Mouse (Mus musculus): ENCODE results near the gene Acan.

Gene Acan

DNA sequence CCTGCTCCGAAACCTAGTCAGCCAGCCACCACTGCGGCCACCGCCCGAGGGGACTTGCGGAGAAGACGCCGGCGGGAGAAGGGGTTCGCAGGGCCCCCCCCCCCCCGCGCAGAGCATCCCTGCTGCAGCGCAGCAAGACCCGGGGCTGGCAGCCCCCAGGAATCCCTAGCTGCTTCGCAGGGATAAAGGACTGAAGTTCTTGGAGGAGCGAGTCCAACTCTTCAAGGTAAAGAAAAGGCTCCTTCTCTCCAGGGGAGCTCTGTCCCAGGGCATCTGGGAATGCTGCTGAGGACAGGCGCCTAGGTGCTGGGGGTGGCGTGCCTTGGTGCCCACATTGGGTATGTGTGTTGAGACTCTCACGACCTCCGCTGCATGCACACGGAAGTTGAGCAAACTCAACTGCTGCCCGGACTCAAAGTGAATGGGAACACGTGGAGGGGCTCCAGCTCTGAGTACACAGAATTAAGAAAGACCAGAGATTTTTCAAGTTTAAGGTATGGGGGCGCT, at the start of gene Acan:
Gene Acan (plus strand): TSS at position 101 of the 507 bp plus-strand sequence.
- DNase-seq (ENCODE audit: low spot score in 2 of 2): no peak

DNA sequence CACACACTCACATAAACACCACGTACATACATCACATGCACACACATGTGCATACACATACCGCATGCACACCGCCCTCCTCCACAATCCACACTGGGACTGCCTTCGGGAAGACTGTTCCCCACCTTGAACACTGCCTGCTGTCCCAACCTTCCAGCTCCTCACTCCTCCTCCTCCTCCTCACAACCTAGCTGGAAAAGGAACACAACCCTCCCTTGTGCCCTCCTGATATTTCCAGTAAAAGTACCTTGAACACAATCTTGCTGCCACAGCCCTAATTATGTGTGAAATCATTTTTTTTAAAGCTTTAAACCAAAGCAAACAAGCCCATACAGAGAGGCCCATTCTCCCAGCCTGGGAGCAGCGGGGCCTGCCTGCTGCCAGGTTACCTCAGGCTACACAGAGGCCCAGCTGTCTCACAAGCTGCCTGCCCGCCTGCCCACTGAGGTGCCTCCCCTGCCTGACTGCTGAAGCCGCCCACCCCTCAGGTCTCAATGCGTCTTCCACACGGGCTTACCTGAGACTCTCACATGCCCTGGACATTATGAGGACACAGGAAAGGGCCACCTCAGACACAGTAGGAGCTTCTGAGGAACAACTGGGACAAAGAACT, 31.9 kb upstream of the Acan start:
- no peak for DNase-seq (ENCODE audit: low spot score in 2 of 2)

DNA sequence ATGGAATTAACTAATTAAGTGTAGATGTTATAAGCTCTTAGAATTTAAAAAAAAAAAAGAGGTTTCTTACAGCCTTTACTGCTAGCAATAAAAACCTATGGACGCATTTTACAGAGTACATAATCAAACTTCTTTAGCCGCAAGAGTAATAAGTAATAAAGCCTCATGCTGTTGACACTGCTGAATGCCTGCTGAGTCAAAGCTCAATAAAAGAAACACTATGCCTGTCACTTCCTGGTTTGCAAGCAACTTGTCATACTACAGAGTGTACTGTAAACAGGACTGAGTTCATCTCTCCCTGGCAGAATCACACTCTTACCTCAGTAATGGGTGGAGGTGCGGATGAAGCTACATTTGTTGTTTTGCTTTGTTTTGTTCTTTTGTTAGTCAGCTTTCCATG, 24.1 kb upstream of the Acan start:
- no peak for DNase-seq (ENCODE audit: low spot score in 2 of 2)

DNA sequence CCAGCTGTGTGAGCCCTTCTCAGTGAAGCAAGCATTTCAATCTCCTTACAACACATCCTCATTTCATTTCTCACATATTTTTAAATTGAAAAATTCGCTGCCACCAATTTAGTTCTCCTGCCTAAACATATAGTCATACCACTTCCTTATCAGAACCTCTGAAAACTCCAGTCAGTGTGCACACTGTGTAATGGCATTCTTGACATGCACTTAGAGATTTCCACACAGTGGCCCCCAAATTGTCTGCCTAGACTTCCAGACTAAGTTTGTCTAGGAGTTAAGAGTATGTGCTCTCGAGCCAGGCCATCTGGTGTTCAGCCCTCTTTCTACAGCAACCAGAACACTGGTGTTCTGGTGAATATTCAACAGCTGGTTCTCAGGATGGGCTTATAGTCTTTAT, 19.5 kb upstream of the Acan start:
- no peak for DNase-seq (ENCODE audit: low spot score in 2 of 2)

DNA sequence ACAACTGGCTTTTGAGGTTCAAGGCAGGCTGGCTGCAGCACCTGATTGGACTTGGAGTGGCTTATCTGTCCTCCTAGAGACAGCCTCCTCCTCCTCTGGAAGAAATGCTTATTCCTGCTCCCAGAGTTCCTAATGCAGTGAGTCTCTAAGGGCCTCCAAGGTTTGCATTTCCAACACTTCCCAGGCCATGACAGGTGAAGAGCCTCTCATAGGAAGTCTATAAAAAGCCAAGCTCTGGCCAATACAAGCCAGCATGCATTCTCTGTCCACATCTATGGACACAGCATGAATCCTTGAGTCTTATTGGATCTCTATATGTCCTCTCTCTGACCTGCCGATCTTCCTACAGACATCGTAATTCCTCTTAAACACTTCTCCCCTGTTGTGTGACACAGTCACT, 18.8 kb upstream of the Acan start:
- DNase-seq (ENCODE audit: low spot score in 2 of 2): no peak

DNA sequence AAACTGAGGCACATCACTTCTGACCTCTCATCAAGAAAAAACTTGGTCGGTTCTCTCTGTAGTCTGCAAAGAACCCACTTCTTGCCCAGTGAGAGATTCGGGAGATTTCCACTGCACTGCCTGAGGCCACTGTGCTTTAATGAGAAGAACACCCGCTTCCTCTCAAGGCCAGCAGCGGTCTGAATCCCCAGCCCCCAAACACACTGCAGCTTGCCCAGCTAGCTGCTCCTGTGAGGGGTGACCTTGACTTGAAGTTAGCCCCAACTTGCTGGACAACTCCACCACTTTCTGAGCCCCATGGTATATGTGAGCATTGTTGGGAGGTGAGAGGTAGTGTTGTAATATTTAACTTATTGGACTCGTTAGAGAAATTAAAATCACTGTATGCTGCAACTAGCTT, 1.2 kb upstream of the Acan start:
- DNase-seq (ENCODE audit: low spot score in 2 of 2): no peak

DNA sequence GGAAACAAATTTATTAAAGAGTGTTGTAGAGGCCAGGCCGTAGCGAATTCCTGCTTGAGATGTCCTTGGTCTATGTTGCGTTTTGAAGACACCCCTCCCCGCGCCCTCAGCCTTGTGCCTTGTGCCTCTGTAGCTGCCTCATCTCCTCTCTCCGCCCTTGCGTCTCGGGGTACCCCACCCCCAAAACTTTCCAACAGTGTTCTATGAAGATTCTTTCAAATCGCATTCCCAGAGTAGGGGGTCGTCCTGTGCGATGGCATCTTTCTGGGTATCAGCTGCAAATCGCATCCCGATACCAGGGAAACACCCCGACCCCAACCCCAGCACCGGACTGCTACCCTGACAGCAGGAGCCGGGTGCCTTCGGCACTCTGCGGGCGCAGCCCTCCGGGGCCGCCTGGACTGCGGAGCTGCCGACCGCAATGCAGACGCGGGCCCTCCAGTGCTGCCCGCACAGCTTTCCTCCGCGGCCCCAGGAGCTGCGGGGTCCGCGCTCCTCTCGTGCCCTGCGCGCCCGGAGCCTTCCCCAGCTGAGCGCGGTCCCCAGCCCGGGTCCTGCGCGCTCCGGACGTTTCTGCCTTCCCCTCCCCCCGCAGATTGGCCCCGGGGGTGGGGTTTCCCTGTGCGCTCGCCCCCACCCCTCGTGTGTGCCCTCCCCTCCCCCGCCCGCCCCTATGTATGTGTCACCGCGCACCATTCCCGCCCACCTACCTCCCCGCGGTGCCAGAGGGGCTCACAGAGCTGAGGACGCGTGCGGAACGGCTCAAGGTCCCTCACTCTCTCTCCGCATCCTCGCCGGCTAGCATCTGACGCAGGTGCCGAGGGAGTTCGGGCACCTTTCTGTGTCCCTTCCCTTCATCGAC, 531 bp upstream of the Acan start:
- DNase-seq (ENCODE audit: low spot score in 2 of 2): no peak

DNA sequence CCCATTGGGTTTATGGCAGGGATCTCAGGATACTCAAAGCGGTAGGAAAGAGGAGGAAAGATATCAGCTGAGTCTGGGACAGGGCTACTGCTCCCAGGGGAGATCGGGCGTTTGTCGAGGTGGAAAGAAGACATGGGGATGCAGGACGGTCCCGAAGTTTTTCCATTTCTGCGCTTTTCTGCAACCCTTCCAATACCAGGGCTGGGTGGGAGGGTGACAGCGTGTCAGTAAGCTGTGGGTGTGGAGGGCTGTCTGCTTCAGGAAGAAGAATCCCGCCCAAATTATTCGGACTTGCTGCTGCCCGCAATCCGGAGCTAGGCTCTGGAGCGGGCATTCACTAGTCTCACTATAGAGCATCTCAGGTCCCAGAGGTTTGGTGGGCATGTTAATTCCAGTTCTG, 828 bp downstream of the Acan start:
- no peak for DNase-seq (ENCODE audit: low spot score in 2 of 2)

DNA sequence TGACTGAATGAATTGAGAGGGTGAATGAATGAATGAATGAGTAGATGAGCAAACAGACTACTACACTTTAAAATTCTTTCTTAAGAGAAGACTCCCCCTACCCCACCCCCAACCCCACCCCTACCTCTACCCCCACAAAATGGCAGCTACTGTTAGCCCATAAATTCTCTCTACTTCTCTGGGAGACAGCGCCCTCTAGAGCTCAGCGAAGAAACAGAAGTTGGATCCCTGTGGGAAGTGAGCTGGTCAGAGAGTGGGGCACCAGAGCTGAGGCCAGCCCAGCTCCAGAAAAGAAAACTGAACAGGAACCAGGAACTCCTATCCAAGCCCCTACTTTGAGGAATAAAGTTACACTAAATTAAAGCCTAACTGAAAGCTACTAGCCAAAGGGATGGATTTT, 5.3 kb downstream of the Acan start:
- no peak for DNase-seq (ENCODE audit: low spot score in 2 of 2)

DNA sequence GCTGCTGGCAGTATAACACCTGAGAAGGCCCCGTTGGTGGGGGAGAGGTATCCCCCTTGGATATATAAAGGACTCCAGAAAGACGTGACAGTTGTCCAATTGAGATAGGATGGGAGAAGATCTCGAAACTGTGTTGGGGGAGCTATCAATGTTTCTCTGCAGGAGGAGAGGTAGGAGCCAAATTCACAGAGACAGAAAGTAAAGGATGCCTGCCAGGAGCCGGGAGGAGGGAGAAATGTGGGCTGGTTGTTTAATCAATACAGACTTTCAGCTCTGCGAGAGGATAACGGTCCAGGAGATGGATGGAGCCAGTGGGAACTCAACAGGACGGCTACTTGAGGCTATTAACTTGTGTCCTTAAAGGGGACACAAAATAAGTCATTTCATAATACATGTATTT, 14.2 kb downstream of the Acan start:
- no peak for DNase-seq (ENCODE audit: low spot score in 2 of 2)

DNA sequence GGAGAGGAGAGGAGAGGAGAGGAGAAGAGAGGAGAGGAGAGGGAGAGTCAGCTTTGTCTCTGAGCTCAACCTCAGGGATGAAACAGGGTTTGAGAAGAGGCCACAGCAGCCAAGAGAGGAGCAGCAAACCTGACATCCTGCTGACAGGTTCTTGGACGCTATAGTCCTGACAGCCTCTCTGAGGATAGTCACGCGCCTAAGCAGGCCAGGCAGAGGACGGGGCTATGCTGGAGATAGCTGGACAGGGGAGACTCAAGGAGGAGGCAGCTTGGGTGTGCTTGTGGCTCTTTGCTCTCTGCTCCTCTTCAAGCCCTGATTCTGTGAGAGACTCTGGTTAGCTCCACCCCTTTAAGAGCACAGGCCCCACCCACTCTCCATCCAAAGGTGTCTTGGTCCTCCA, 14.9 kb downstream of the Acan start:
- no peak for DNase-seq (ENCODE audit: low spot score in 2 of 2)

DNA sequence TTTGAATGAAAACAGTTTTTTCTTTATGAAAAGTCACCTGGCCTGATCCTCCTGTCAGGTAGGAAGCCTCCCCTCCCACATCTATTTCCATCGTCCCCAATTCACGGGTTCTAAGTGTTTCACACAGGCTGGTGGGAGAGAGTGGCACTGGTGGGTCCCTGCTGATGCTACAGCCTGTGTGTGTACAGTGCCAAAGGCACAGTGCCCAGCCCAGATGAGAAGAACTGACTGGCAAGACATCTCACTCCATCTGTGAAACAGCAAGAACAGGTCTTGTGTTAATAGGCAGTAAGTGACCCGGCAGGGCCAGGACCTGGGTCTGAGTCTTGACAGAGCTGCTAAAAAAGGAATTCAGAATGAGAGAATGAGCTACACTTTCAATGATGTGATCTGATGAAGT, 25.9 kb downstream of the Acan start:
- DNase-seq (ENCODE audit: low spot score in 2 of 2): no peak

DNA sequence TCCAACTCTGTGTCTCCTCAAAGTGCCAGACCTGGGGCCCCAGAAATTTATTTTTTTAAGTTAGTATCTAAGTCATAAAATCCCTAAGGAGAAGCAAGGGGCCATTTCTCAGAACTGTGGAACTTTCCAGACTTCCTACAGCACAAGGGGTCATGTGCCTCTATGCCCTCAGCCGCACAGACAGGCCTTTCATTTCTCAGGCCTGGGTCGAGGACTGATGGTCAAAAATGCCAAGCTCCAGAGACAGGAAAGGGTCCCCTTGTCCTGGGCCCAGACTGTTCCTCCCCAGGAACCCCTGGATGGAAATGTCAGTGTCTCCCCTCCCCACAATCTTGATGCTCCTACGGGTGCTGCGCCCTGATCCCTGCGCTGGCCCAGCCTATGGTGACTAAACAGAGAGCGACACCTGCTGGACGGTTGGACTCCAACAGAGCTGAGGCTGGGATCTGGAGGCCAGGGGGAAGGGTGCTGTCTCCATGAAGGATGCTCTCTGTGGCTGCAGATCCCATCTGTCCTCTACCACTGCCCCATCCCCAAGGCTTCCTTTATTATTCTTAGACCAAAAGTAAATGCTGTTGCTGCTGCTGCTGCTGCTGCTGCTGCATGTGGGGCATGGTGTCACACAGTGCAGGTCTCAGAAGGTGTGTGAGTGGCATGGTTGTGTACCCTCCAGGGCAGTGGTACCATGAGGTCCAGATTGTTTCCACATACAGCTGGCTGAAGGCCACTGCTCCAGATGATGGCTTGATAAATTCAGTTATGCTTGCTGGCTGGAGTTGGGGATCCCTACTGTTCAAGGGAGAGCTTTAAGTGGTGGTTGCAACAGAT, 27.5 kb downstream of the Acan start:
- peak in 1 of 2 experiments; percentile 66 for DNase-seq (ENCODE audit: low spot score in 2 of 2)

DNA sequence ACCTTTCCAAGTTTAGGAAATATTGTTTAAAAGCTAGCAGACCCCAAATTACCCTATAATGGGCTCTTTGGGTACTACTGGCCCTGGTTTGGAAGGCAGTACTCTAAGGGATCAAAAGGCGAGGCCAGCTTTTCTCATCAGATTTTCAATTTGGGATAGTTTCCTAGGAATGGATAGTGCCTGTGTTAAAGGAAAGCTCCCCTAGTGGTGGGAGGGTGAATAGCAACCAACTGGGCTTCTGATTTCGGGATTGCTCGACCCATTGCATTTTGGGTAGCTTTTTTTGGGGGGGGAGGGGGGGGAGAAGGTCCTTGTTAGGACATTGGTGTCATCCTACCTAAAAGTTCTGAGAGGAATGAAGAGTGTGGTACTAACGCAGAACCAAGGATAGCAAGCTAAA, 35.8 kb downstream of the Acan start:
- DNase-seq (ENCODE audit: low spot score in 2 of 2): peak in 1 of 2 experiments; percentile 29

DNA sequence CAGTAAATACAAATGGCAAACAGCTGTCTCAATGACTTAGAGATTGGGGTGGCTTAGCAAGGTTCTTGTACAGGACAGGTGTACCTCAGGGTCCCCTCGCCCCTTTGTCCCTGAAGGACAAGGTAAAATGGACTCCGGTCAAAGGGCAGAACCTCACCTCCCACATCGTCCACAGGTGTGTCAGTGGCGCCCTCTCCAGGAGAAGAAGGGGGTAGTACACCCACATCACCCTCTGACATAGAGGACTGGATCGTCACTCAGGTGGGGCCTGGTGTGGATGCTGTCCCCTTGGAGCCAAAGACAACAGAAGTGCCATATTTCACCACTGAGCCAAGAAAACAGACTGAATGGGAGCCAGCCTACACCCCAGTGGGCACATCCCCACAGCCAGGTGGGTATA, 43.2 kb downstream of the Acan start:
- DNase-seq (ENCODE audit: low spot score in 2 of 2): no peak

DNA sequence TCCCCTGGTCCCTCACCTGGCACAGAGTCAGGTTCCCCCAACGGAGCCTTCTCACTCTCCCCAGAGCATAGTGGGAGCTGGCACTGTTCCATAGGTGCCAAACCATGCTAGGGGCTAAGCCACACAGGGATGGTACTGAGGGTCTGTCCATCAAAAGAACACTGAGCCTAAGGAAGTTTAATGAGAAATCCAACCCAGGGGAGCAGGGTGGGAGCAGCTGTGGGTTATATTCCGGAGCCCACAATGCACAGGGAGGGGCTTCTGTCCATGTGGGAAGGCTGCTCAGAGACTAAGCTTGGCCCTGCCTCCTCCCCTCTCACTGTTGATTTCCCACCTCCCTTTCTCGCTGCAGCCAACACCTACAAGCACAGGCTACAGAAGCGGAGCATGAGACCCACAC, 60.6 kb downstream of the Acan start:
- no peak for DNase-seq (ENCODE audit: low spot score in 2 of 2)

DNA sequence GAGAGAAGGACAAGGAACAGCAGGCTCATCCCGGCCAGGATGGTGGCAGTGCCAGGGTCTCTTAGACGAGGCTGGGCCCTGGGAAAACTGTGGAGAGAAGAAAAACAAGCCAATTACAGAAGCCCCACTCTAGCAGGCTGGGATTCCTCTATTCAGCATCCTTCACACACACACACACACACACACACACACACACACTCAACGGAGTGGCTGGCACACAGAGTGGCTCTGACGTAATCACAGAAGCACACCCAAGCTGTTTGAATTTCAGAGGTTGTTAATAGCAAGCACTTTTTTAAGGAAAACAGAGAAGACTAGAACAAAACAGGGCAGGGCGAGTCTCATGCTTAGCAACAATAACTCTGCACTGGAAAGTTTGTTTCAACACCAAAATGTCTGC, 70.2 kb downstream of the Acan start:
- DNase-seq (ENCODE audit: low spot score in 2 of 2): no peak

DNA sequence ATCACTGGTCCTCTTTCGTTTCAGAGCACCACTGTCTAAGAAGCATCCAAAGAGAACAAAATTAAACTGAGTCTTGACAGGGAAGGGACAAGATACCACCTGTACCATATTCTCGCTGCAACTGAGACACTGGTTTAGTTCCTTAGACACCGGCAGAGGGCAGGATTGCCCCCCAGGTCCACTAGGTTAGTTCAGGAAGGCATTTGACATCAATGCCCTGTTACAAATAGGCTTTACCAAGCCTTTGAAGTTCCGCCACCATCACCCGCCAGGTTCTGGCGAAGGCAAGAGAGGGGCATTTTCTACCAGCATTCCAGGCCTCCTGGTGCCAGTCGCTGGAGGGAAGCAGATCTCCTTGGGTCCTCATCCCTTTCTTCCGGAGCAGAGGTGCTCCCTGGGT, 76.6 kb downstream of the Acan start:
- DNase-seq (ENCODE audit: low spot score in 2 of 2): no peak

DNA sequence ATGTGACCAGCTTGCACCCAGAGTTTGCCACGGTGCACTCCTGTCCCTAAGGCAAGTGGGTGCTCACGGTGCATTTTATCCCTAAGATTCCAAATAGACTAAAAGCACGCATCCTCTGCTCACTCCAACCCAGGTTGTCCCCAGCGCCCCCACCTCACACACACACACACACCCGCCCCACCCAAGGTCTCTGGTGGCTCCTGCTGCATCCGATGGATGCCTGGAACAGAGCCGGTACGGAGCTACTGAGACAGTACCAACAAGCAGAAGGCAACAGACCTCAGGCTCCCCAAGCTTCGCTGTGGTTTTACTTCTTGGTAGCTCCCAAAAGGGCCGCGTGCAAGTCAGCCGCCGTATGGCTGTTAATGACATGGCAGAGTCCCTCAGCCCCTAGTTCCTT, 77.1 kb downstream of the Acan start:
- DNase-seq (ENCODE audit: low spot score in 2 of 2): no peak

DNA sequence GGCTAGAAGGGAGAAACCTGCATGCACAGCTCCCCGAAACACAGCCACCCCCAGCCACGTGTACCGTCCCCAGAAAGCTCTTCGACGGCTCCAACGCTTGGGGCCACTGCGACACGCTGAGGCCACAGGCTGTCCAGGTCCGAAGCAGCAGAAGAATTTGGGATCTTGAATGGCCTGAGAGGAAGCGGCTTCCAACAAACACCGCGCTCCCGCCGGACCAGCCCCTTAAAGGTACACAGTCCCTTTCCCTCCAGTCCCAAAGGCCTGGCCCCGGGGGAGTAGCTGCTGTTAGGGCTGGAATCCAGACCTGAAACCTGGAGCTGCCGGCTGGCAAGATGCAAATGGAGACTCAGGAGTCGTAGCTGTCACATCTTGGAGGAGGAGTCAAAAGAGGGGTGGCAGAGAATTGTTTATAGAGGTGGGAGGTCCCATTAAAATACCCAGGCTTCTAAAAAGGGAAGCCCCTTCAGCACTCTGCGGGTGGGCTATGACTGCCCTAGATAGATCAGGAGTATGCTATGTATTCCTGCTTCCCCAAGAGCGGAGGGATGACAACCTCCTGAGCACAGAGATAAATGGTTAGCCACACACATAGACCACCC, 77.7 kb downstream of the Acan start, which contains the start of gene Hapln3:
Gene Hapln3 (minus strand): TSS at position 176 of the 602 bp plus-strand sequence.
- DNase-seq (ENCODE audit: low spot score in 2 of 2): no peak

DNA sequence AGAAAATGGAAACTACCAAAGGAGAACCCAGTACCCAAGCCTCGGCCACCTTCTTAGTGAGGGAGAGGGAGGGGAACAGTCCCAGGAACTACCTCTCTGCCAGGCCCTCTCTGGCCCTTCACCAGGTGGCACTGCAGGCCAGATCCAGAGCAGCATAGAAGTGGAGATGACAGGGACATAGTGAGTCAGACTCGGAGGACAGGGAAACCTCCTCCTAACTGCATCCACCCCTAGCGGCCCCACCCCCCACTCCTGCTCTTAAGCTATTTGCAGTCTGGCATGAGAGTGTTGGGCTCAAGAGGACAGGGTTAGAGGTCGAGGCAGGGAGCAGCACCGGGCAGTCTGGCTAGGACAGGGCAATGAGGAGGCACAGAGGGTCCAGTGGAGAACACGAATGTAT, 80.1 kb downstream of the Acan start:
- DNase-seq (ENCODE audit: low spot score in 2 of 2): no peak

DNA sequence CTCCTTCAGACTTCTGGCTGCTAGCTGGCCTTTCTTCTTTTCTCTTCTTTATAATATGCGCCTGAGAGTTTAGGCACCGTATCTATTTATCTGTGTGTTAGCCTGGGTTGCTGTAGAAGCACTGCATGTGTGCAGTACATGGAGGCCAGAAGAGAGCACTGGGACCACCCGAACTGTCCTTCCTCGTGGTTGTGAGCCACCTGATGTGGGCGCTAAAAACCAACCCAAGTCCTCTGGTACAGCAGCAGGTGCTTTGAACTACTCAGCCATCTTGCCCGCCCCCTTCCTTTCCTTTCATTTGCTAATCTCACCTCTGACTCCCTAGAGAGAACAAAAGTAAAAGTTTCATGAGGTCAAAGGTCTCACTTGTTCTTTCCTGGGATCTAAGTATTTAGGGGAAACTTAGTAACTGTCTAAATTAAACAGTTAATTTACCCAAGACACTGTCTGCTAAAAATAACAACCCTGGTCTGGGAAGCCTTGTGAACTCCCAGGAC, 86.1 kb downstream of the Acan start:
- no peak for DNase-seq (ENCODE audit: low spot score in 2 of 2)
